Mouse (Mus musculus) spleen, embryonic (tissue): Measurements from ENCODE around the gene Rad17.

Experiments used
- CTCF ChIA-PET: fragments of 350-600 bp; sonication (Branson Sonifier 250); formaldehyde crosslinking; loops from one replicate; lab custom pipeline; 2022; lab: Charles Lee

The Rad17 gene

GRCm38 (mm10) chr13:100616181-100617087, 34.4 kb downstream of the Rad17 start, which contains the start of gene Marveld2:
Gene Marveld2, minus strand, starts transcription at chr13:100616971.
- CTCF ChIA-PET = interaction anchor here (0.7 kb wide), 1 partner anchor 45 kb away, joined by 3 read pairs; no protein-coding TSS in a partner anchor

- CTCF ChIA-PET = interaction anchor here (0.5 kb wide), 1 partner anchor 31 kb away, joined by 9 read pairs; no protein-coding TSS in a partner anchor
Observed at GRCm38 (mm10) chr13:100612903-100613302, 37.9 kb downstream of the Rad17 start.

- CTCF ChIA-PET = no interaction called here
Observed at GRCm38 (mm10) chr13:100612251-100612650, 38.6 kb downstream of the Rad17 start.

GRCm38 (mm10) chr13:100611266-100611665, 39.6 kb downstream of the Rad17 start:
- CTCF ChIA-PET = no interaction called here

- CTCF ChIA-PET = no interaction called here
Observed at GRCm38 (mm10) chr13:100607756-100608155, 43.1 kb downstream of the Rad17 start.

GRCm38 (mm10) chr13:100605845-100606244, 45.0 kb downstream of the Rad17 start:
- CTCF ChIA-PET = no interaction called here

GRCm38 (mm10) chr13:100603738-100604095, 47.1 kb downstream of the Rad17 start:
- CTCF ChIA-PET = no interaction called here

GRCm38 (mm10) chr13:100603031-100603737, 47.7 kb downstream of the Rad17 start:
- CTCF ChIA-PET = no interaction called here

GRCm38 (mm10) chr13:100602239-100602902, 48.5 kb downstream of the Rad17 start:
- CTCF ChIA-PET = no interaction called here

- CTCF ChIA-PET = interaction anchor here (0.7 kb wide), 1 partner anchor 1704 kb away, joined by 12 read pairs; no protein-coding TSS in a partner anchor
Observed at GRCm38 (mm10) chr13:100601034-100601433, 49.8 kb downstream of the Rad17 start.

- CTCF ChIA-PET = interaction anchor here (0.5 to 0.7 kb wide), 3 partner anchors 221 to 1704 kb away, joined by 3 to 12 read pairs (median 4); no protein-coding TSS in a partner anchor
Observed at GRCm38 (mm10) chr13:100600317-100600716, 50.5 kb downstream of the Rad17 start.

GRCm38 (mm10) chr13:100597284-100597683, 53.6 kb downstream of the Rad17 start:
- CTCF ChIA-PET = no interaction called here

GRCm38 (mm10) chr13:100595552-100595885, 55.3 kb downstream of the Rad17 start:
- CTCF ChIA-PET = interaction anchor here (0.5 kb wide), 1 partner anchor 270 kb away, joined by 3 read pairs; no protein-coding TSS in a partner anchor

GRCm38 (mm10) chr13:100594838-100595551, 55.9 kb downstream of the Rad17 start:
- CTCF ChIA-PET = interaction anchor here (0.5 kb wide), 1 partner anchor 271 kb away, joined by 3 read pairs; no protein-coding TSS in a partner anchor

- CTCF ChIA-PET = no interaction called here
Observed at GRCm38 (mm10) chr13:100594041-100594792, 56.6 kb downstream of the Rad17 start.

GRCm38 (mm10) chr13:100588646-100589045, 62.2 kb downstream of the Rad17 start:
- CTCF ChIA-PET = interaction anchor here (0.6 kb wide), 1 partner anchor 60 kb away, joined by 3 read pairs; no protein-coding TSS in a partner anchor

GRCm38 (mm10) chr13:100582144-100582543, 68.7 kb downstream of the Rad17 start:
- CTCF ChIA-PET = no interaction called here

GRCm38 (mm10) chr13:100581701-100582100, 69.2 kb downstream of the Rad17 start:
- CTCF ChIA-PET = interaction anchor here (0.8 kb wide), 1 partner anchor 32 kb away, joined by 9 read pairs; no protein-coding TSS in a partner anchor

GRCm38 (mm10) chr13:100579951-100580350, 70.9 kb downstream of the Rad17 start:
- CTCF ChIA-PET = interaction anchor here (0.7 kb wide), 1 partner anchor 88 kb away, joined by 3 read pairs; the partner anchor contains the start of gene Gtf2h2

GRCm38 (mm10) chr13:100579220-100579619, 71.6 kb downstream of the Rad17 start:
- CTCF ChIA-PET = no interaction called here
